Mouse (Mus musculus): ENCODE data around the gene Fuz.
A peak's percentile ranks its signal among the peaks of the same experiment; 100 is the strongest.

The Fuz gene

DNA sequence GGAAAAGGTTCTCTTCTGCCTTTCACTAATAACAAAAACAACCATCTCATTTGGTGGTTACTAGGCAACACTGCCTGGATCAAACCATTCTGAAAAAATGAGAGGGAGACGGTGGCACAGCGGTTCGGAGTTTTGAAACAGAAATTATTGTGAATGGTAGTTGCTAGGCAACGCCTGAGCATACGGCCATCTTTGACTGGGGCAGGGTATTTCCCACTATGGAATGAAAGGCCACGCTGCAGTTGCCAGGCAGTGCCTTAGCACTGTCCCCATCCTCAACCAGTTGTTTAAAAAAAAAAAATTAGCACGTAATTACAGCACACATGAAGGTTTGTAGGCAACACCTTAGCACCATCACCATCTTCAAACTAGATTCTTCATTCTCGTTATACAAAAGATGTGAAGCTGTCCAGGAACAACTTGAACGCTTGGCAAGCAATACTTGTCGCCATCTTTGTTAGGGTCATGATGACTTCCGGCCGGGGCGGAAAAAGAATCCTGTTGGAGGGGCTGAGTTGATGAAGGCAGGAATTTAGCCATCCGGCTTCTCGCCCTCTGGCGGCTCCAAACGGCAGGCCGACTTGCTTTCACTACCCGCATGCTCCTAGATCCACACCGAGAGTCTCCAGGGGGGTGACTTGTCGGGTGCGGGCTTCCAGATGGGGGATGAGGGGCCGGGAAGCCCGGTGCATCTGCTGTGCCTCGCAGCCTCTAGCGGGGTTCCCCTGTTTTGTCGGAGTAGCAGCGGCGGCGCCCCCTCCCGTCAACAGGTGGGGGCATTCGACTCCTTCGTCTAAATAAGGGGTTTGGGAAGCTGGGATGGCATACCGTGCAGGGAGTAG is at the start of gene Fuz:
Gene Fuz, plus strand, starts transcription at position 487 of the 842 bp plus-strand sequence.
- peak; percentile 90 for DNase-seq (ENCODE audit: low spot score)

DNA sequence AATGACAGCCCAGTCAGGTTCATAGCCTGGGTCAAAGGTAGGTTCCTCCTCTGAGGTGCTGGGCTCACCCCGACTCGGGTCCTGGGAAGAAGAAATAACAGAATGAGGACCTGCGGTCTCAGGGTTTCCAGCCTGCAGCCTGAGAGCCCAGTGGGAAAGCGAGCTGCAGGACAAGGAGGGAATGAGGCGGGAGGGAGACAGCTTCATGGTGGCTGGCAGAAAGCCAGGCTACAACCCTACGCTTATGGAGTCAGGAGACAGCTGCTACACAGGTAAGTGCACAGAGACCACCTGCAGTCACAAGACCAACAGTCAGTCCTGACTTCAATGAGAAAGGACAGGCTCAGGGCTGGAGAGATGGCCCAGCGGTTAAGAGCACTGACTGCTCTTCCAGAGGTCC is 49.1 kb upstream of the Fuz start:
- no peak for DNase-seq (ENCODE audit: low spot score)

DNA sequence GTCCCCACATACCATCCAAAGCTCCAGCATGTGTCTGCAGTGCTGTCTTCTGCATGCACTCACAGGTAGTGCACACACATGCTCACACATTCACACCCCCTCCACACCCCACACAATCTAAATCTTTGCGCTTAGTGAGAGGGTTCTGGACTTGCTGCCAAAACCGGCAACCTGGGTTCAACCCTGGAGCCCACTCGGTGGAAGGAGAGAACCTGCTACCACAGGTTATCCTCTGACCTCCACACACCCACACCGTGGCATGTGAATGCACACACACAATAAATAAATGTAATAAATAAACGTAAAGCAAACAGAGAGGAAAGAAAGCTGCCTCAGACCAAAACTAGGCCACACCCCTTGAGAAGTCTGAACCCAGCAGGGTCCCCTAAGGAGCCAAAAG is 48.1 kb upstream of the Fuz start:
- no peak for DNase-seq (ENCODE audit: low spot score)

DNA sequence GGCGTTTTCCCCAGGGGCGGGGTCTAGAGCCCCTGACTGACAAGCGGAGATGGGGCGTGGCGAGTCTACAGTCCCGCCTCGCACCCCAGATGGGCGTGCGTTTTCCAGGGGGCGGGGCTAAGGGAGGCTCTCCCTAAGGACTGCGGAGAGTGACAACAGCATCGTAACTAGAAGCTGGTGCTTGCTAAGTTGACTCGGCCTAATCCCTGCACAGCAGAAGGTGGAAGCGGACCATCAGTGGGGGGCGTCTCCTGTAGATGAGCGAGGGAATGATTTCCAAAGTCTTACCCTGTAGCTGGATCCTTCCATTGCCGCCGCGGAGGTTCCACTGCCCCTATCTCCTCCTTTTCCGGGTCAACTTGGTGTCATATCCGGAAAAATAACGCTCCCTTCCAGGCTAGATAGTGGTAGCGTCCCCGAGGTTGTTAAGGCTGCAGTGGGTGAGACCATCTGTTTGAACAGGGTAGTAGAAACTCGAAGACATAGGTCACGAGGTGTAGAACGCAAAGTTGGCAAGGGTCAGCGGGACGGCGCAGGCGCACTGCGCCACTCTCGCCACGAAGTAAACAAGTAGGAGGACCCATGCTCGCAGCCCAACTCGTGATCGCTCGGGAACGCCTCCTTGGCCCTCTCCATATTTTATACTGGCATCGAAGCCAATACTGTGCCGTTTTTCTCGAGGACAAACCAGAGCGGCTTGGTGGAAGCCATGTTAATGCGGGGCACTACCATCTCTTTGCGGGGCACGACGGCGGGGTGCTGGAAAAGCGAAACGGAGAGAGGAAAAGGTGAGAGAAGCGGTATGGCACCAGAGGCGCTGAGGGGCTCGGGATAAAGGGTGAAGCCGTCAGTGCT is 47.1 kb upstream of the Fuz start, which contains the start of the genes Akt1s1 and Tbc1d17:
Gene Akt1s1, plus strand, starts transcription at position 431 of the 855 bp plus-strand sequence.
Gene Tbc1d17, minus strand, starts transcription at position 519 of the 855 bp plus-strand sequence.
- peak; percentile 100 for DNase-seq (ENCODE audit: low spot score)

DNA sequence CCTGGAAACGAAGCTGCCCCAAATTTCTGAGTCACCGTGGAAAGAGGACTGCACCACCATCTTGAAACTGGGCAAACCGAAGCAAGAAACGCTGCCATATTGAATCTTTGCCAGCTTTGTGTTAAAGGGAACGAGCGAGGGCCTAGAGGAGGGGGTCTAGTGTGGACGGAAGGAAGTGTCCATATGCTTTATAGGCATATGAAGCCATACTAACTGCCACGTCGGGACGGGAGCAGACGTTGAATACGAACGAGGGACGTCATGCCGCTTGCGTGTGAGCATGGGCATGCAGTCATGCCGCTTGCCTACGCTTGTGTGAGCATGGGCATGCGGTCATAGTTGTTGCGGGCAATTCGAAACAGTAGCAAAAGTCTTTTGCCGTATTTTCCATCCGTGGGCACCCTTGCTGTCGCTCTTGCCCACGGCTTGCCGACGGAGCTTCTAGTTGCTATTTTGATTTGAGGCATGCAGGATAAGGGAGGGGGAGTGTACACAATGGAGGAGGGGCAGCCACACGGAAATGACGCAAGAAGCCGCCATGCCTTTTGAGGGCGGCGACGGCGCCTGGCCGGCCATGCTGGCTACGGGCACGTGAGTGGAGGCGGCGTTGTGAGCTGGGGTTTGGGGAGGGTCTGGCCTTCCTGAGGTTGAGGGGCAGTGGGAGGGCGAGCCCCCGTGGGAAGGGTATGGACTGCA is 46.3 kb upstream of the Fuz start:
- peak; percentile 94 for DNase-seq (ENCODE audit: low spot score)

DNA sequence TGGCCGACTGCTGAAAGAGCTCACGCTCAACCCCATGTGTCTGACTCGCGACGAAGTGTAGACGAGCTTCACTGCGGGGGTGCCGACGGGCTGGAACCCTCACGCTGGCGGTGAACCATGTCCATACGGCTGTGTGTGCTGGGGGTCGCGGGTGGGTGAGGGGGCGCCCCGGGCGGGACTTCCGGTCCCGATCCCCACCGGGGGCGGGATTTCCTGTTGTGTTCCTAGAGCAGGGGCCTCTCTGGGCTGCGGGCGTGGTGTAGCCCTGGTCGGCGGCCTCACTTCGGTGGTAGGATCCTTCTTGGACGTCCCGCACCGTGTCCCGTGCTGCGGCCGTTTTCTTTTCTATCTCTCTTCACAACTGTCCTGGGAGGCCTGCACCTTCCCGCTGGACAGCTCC is 45.7 kb upstream of the Fuz start:
- DNase-seq (ENCODE audit: low spot score) = no peak

DNA sequence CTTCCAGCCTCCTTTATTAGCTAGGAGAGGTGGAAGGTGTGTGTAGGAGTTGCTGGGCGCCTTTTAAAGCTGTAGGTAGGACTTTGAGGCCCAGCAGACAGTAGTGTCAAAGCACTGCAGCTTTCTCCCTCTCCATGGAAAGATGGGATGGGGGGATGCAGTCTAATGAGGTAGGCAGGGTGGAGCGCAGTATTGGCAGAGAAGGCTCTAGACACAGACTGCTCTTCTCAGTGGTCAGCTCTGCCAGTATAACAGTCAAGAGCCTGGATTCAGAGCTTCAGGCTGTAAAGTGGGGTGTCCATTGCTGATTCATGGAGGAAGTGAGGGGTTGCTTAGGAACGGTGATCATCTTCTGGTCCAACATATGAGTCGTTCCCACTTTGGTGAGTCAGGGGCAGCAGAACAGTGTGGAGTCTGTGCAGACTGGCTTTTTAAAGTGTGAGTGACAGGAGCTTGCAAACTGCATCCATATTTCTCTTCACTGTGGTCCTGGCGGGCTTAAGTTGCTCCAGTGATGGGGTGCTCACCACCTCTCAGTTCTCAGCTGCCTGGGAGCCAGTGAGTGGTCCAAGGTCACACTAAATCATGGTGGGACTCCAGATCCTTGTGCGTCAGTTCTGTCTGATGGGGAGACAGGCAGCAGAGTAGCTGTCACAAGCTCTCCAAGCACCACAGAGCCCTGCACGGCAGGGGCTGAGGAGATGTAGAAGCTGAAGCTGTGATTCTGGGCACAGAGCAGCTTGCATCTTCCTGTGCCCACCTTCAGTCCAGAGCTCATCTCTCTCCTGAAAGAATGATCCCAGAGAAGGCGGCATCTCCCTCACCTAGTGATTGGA is 44.9 kb upstream of the Fuz start:
- DNase-seq (ENCODE audit: low spot score) = no peak

DNA sequence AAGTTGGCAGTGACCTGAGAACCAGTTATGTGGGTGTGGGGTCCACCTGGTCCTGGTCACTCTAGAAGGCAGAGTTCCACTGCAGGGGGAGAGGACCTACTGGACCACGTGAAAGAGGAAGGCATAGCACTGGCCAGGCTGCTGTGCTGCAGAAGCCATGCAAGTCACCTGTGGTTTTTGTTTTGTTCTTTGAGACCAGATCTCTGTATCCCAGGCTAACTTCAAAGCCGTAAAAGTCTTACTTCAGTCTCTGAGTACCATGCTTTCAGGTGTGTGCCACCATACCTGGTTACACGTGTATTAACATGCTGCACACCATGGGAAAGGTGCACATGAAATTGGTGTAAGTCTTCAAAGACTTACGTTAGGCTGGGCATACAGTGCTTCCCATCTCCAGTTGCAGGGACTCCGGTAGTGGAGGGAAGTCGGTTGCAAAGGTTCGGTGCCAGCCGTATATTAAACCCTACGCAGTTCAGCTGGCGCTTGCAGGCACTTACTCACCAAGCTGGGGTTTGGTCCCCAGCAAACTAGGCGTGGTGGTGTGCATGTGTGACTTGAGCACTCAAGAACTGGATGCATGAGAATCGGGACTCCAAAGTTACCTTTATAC is 44.1 kb upstream of the Fuz start:
- no peak for DNase-seq (ENCODE audit: low spot score)

DNA sequence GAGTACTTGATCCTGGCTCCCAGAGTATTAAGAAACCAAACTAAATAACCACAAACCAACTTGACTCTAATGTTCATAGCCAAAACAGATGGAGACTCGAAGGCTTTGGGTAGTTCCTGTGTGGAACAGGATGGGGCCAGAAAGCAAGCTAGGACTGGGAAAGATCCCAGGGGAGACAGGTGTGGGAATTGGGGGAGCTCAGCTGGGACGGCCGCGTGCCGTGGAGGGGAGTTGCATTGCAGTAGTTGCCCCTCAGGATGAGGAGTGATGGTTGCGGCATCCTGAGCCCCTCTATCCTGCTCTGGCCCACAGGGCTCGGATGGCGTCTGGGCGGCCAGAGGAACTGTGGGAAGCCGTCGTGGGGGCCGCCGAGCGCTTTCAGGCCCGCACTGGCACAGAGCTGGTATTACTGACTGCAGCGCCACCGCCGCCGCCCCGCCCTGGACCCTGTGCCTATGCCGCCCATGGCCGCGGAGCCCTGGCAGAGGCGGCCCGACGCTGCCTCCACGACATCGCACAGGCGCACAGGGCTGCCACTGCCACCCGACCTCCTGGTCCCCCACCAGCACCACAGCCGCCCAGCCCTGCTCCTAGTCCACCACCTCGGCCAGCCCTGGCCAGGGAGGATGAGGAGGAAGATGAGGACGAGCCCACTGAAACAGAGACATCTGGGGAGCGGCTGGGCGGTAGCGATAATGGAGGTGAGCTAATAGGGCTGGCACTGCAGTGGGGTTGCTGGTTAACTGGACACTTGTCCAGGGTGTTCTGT is 43.4 kb upstream of the Fuz start:
- DNase-seq (ENCODE audit: low spot score) = no peak

DNA sequence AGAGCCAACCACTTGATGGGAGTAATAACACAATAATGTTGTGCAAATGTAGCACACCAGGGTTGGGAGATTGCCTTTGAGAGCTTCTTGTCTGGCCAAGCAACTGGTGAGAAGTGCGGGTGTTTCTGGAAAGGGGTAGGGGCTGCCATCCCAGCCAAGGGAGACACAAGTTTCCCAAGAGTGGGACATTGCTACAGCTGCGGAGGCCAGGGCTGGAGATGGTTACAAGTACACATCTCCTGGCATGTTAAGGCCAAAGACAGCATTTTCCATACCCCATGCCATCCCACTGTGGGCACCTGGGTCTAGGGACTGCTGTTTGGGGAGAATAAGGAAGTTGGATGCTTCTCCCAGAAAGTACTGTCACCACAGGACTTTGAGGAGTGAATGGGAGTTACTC is 42.8 kb upstream of the Fuz start:
- DNase-seq (ENCODE audit: low spot score) = no peak

DNA sequence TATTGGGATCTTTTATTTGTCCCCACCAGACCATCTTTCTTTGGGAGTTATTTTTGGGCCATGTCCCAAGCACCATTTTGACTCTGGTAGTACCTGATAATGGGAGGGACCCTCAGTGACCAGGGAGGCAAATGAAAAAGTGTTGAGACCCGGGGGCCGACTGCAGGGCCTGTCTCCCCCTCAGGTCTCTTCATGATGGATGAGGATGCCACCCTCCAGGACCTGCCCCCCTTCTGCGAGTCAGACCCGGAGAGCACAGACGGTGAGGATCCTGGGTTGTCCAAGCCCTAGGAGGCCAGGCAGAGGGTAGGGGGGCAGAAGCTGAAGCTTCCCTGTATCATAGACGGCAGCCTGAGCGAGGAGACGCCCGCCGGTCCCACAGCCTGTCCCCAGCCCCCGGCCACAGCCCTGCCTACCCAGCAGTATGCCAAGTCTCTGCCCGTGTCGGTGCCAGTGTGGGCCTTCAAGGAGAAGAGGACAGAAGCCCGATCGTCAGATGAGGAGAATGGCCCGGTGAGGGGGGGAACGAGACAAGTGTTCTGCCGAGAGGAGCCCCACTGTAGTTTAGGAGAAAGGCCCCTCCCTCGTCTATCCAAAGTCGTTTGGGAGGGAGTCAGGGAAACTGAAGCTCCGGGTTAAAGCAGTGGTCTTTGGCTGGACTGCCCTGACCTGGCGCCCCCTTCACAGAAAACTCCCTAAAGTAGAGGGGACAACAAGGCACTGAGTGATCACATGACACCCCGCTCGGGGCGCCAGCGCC is 42.1 kb upstream of the Fuz start:
- no peak for DNase-seq (ENCODE audit: low spot score)

DNA sequence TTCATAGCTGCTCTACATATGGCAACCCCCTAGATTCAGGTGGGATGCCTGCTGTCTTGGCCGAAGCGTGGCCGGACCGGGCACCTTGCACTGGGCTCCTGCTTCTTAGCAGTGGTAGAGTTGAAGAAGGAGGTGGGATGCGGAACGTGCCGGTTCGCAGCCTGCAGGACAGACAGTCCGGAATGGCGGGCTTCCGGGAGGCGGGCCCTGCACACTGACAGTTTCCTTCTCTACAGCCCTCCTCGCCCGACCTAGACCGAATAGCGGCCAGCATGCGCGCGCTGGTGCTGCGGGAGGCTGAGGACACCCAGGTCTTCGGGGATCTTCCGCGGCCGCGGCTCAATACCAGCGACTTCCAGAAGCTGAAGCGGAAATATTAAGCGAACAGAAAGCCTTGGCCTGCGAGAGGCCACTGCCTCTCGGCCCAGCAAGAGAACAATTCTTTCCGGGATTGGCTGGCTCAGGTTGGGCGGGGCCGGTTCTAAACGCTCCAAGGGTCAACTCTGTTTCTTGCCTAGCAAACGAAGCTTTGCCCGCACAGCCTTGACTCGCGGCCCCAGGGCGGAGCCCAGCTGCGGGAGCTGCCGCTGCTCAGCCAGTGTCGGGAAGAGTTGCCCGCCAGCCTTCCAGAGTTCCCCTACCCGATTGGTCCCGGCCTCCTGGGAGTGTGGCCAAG is 41.4 kb upstream of the Fuz start:
- no peak for DNase-seq (ENCODE audit: low spot score)

DNA sequence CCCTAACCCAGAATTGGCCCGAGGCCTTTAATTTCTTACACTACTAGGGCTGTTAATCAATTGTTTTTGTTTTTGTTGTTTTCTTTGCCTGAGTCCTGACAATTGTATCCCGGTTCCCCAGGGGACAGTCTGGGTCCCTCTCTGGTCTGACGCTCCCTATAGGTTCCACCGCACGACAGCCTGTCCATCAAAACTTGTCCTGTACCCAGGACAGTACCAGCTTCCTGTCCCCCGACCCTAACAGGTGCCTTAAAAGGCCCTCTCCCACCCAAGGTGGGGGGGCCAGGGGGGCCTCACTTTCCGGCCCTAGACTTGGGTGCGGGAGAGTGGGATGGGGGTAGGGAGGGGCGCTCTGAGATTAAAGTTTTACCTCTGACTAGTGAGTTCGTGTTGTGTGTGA is 40.8 kb upstream of the Fuz start:
- no peak for DNase-seq (ENCODE audit: low spot score)

DNA sequence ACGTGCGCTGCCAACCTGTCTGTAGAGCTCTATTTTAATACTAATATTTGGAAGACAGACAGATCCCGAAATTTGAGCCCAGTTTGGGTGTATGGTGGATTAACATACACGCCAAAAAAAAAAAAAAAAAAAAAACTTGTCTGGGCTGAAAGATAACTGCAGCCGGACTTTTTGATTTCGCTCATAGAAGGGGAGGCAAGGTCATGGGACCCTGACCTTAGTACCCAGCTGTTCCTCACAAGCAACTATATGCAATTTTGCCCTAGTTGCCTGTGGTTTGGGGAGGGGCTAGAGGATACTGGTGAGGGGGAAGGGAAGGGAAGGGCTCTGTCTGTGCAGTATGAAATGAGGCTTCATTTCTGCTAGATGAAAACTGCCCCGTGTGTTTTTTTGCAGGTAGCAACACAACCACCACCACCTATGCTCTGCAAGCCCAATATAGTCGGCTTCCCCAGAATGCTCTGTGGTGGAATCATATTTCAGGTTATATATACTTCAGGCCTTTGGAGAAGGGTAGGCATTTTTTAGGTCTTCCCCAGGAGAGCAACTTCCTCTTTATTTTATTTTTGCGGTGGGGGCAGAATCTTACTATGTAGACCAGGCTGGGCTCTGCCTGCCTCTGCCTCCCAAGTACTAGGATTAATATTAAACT is 39.5 kb upstream of the Fuz start:
- no peak for DNase-seq (ENCODE audit: low spot score)

DNA sequence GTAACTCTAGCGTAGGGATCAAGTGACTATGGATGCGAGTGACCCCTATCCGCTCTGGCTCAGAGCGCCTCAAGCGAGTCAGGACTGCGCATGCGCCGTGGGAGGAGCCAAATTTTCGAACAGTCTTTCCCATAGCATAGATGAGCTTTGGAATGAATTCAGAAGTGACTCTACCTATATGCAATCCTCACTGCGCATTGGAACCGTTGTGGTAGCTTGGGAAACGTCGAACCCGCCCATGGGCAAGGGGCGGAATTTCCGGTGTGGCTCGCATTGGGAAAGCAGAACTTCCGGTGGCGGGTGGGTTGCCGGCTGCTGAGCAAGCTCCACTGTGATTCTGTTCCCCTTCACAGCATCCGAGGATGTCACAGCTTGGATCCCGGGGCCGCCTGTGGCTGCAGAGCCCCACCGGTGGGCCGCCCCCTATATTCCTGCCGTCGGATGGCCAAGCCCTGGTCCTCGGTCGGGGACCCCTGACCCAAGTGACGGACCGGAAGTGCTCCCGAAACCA is 38.8 kb upstream of the Fuz start, which contains the start of gene Pnkp:
Gene Pnkp, plus strand, starts transcription at position 98 of the 511 bp plus-strand sequence.
- DNase-seq (ENCODE audit: low spot score) = peak; percentile 93

DNA sequence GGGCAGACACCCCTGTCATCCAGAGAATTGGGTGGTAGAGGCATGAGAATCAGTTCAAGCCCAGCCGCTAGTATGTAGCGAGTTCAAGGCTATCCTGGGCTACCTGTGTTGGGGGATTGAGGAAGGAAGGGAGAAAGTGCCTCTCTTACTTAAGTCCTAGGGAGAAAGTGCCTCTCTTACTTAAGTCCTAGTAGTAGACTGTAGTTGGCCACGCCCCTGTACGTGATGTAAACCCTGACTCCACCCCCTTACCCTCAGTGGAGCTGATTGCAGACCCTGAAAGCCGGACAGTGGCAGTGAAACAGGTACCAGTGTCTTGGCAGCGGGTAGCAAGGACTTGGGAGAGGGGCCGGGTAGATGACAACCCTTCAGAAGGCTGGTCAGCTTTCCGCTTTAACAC is 38.0 kb upstream of the Fuz start:
- DNase-seq (ENCODE audit: low spot score) = no peak

DNA sequence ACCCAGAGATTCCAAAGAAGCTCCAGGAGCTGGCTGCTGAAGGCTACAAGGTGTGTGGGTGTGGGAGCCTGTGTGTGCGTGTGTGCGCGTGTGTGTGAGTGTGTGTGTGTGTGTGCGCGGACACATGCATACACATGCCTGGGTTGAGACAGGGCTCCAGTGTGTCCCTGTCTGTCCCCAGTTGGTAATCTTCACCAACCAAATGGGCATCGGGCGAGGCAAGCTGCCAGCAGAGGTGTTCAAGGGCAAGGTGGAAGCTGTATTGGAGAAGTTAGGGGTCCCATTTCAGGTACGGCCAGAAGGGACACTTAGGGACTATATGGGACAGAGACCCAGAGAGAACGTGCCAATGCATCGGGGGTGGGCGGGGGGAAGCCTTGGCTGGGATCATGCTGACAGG is 36.0 kb upstream of the Fuz start:
- no peak for DNase-seq (ENCODE audit: low spot score)
